Mouse (Mus musculus) left cerebral cortex, adult 9 months (tissue): ENCODE results near the gene Hes3.
A peak's percentile ranks its signal among the peaks of the same experiment; 100 is the strongest.

Source experiments
- DNase-seq, 2 experiments: peaks; one replicate each; pipeline ENCODE4 v3.0.0; 2022; ENCODE audit warnings: low spot score in 2 of 2

Gene Hes3

GRCm38 (mm10) chr4:152291562-152291961 lies at the start of gene Hes3:
TSS of gene Hes3 (minus strand) at chr4:152291662.
- no peak for DNase-seq

- no peak for DNase-seq
Observed at GRCm38 (mm10) chr4:152340584-152341284, 49.3 kb upstream of the Hes3 start.

- DNase-seq = no peak
Observed at GRCm38 (mm10) chr4:152339293-152339790, 47.9 kb upstream of the Hes3 start.

DNA sequence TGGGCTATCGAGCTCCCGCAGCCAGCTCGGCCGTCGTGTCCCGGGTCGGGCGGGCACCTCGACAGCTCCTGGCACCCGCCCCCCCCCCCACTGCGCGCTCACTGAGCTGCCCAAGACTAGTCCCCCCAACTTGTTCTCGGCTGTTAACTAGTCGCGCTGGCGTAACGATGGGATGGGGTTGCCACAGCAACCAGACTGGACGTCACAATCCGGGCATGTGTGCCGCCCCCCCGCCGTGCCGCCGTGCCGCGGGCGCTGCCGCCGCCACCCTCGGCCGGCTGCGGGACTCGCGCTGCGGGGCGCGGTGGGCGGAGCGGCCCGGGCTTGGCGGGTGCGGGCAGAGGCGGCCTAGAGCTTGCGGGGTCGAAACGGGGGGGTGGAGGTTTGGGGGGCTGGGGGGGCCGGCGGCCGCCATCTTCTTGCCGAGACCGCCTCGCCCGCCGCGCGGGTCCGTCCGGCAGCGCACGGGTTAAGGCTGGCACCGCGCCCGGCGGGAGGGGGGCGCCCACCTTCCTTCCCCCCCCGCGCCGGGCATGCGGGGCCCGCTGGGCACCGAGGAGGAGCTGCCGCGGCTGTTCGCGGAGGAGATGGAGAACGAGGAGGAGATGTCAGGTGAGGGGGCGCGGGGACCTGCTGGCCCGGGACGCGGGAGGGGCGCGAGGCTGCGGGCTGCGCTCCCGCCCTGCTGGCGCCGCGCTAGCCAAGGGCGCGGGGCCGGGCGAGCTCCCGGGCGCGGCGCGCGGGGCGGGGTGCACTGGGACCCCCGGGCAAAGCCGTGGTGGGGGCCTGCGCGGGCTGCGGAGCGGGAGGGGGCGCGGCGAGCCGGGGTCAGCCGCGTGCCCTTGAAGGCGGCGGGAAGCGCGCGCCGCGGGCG lies 47.2 kb upstream of the Hes3 start, which contains the start of gene Chd5:
Gene Chd5 (plus strand): TSS at position 233 of the 874 bp plus-strand sequence.
- peak in 1 of 2 experiments; percentile 70 for DNase-seq

- DNase-seq = no peak
Observed at GRCm38 (mm10) chr4:152337772-152338171, 46.3 kb upstream of the Hes3 start.

- DNase-seq = no peak
Observed at GRCm38 (mm10) chr4:152333587-152333986, 42.1 kb upstream of the Hes3 start.

GRCm38 (mm10) chr4:152332952-152333351 lies 41.5 kb upstream of the Hes3 start:
- DNase-seq = peak in 1 of 2 experiments; percentile 73

- DNase-seq = no peak
Observed at GRCm38 (mm10) chr4:152328691-152329090, 37.2 kb upstream of the Hes3 start.

DNA sequence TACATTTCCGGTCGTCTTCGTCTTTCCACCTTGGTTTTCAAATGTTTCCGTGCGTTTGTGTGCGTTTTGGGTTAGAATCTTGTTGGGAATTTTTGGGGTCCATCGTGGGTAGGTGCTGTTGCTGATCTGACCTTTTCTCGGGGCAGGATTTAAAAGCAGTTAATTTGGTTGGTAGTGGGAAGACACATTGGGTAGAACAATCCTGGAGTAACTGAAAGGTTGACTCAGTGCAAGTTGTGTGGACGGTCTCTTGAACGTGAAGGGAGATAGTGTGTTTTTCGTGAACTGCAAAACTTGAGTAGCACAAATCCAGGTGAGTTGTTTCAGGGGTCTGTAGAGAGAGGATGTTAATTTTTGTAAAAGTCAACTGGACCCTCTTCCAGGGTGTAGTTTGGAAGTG lies 35.1 kb upstream of the Hes3 start:
- DNase-seq = no peak

DNA sequence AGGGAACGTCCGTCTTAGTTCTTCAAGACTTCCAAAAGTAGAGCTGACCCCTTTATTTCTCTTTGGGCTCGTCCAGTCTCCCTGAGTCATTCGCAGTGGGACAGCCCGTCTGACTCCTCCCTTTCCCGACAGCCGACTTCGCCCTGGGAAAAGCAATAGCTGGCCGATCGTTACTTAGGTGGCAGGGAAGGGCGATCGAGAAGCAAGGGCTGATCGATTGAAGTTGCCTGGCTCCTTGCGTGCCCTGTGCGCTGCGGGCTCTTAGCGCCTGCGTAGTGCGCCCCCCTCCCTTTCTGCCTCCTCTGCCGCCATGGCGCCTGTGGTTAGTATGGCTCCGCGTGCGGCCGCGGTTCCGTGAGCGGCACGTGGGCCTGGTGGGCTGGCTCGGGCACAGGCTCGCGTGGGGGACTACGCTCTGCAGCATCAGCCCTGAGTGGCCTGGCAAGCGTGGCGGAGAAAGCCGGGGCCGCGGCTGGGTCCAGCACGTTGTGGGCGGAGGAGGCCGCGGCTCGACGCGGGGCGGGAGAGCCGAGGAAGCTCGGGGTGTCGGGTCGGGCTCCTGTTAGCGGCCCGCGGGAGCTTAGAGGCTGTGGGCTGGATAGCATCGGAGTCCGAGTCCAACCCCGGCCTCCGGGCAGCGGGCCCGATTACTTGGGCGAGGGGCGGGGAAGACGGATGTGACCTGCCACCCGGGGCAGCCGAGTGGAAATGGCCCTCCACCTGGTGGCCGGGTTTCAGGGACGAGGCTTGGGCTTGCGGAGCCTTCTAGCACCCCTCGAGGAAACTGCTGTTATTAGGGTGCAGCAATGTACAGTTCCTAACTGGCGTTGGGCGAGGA lies 34.3 kb upstream of the Hes3 start, which contains the start of gene Rpl22:
Gene Rpl22 (plus strand): TSS at position 169 of the 838 bp plus-strand sequence.
- peak; percentile 92 to 97 for DNase-seq

DNA sequence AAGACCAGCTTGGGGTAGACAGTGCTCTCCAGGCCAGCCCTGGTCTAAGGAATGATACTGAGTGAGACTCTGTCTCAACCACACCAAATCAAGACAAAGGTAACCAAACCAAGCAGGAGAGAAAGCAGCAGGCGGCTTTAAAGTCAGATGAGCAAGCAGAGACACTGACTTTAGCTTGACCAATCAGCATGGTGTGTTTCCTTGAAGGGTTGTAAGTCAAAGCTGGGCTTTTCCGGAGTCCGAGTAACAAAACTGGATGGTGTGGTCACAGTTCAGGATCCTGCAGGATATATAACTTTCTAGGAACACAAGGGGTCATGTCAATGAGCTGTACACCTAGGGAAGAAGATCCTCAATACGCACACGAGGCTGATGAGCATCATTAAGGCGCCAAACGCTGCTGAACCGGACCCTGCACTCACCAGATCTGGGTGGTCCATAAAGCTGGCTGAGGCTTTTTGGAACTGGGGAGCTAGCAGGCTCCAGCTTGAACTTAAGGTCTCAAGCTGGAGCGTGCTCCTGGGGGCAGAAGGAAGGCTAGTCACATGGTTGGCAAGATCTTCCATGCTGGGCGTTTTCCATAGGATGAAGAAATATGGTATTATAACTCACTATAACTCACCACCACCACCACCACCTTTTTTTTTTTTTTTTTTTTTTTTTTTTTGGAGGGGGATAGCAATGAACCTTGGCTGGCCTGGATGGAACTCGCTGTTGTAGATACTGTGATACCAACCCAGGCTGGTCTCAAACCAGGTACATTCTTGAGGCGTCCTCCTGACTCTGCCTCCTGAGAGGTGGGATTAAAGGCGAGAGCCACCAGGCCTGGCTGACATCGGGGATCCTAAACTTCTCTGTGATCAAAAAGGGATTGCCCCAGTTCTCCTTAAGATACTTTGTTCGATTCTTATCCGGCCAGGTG lies 33.4 kb upstream of the Hes3 start:
- DNase-seq = no peak

- no peak for DNase-seq
Observed at GRCm38 (mm10) chr4:152321464-152321863, 30.0 kb upstream of the Hes3 start.

DNA sequence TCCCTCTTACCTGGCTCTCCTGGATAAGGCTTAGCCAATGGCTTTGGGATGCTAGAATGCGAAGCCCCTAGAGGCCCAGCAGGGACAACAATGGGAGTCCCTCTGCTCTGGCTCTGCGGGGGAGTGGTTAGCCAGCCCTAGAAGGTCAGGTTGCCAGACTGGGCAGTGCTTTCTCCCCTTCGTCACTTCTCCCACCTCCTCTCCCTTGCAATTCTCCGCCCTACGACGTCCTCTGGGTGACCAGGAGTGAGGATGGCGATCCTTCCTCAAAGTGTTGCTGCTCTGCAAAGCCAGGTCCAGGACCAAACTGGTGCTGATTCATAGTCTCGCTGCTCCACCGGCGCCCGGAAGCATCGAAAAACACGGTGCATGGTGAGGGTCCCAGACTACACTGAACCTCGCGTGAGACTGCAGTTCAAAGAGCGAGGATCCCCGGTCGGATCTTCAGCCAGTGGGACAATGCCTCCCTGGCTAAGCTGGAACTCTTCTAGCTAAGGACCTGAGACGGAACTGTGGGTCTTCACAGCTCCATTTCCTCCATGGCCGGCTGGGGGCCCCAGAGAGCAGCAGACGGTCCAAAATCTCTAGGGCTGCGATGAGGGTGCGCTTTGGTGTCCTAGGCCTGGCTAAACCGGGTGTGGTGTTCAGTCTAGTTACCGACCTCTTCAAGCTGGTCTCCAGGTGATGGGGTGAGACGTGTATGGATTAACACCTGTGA lies 27.2 kb upstream of the Hes3 start, which contains the start of gene Rnf207:
Gene Rnf207 (minus strand): TSS at position 477 of the 718 bp plus-strand sequence.
- DNase-seq = peak in 1 of 2 experiments; percentile 62

DNA sequence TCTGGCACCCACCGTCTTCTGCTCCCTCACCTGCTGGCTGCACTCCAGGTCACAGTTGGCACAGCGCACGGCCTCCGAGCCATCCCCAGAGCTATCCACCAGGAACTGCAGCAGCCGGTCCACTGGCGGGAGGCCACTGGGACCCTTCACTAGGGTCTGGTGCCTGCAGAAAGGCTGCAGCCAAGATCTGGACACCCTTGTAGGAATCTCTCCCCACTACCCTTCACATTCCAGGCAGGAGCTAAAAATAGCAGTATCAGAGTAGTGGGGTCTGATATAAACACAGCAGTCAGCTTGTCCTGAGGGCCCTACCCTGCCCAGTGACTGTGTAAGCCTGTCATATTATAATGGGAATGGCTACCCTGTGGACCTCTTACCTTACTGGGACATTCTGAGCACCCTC lies 26.2 kb upstream of the Hes3 start:
- DNase-seq = no peak

- no peak for DNase-seq
Observed at GRCm38 (mm10) chr4:152315498-152316213, 24.2 kb upstream of the Hes3 start.

GRCm38 (mm10) chr4:152313934-152314333 lies 22.5 kb upstream of the Hes3 start:
- DNase-seq = no peak

DNA sequence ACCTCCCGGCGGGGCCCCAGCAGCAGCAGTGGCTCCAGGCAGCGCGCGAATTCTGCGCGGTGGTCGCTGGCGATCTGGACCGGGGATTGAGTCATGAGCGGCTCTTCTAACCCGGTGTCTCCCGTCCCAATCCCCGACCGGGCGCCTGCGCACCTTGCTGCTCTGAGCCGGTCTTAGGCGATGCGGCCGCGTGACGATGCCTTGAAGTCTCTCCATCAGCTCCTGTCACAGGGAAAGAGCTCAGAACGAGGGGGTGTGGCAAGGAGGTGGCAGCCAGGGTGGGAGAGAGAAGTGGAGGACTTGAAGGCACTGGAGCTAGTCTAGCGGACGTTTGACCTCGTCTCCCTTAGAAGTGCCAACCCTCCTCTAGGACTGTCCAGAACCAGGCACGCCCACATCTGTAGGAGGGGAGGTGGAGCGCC lies 21.8 kb upstream of the Hes3 start:
- DNase-seq = no peak

DNA sequence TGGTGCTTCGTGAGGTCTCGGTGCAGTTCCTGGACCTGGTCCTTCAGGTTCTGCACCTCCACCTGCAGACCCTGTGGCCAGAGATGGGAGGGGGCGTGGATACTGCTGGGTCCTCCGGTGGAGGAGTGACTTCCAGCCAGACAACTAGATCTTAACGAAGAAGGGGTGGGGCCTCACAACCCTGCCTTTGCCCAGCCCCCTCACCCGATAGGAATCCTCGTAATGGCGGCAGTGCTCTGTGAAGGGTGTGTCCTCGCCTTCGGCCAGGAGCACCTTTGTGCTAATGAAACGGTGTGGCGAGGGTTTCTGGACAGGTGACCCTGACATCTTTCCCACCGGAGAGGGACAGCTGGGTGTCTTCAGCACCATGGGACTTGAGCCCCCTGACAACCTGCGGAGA lies 20.7 kb upstream of the Hes3 start:
- DNase-seq = no peak

- no peak for DNase-seq
Observed at GRCm38 (mm10) chr4:152307542-152307941, 16.1 kb upstream of the Hes3 start.
